Mouse (Mus musculus) kidney, adult 9 months (tissue): ENCODE measurements at regions not wholly inside any gene's neighbourhood (a gene's known extent, or its start where the extent isn't known, plus 50 kb on each side); places are given as distances from the start of the nearest gene placed in this dataset.

Experiments used
- DNase-seq: peaks from one replicate; pipeline ENCODE4 v3.0.0; 2022

DNA sequence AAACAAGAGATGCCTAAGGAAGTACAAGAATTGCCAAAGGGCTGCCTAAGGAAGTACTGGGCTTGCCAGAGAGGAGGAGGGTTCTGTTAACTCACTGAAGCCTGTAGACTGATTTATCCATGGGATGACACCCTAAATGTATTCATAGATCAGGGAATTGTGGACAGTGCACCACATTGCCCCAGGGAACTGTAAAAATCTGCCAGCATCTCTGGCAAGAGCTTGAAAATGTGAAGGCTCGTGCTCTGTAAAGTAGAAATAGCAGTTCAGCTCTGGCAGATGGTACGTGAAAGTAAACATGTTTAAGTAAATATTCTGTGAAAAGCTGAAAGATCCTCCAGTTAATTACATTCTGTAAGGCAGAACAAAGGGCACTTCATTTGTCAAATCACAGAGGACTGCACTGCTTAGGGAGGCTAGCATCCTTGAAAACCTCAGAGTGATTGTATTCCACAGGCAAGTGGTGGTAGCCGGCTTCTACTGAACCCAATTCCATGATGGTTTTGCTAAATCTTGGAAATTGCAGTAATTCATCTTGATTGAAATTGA is 445.9 kb upstream of the Grin3a start:
- no peak for DNase-seq

DNA sequence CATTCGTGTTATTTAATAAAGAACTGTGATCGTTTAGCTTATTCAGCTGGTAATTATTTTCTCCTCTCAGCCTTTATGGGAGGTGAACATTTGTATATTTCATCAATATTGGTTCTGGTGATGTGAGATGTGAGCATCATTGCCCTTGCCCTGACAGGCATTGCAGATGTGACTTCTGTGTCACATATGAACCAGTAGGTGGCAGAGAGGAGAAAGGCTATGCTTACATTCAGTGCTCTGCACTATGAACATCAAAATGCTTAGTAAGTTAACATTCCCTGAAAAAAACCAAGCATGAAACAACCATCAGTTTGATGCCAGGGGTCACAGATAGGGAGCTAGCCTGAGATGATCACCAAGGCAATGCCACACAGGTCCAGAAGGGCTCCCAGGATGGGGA is 441.1 kb upstream of the Grin3a start:
- no peak for DNase-seq

DNA sequence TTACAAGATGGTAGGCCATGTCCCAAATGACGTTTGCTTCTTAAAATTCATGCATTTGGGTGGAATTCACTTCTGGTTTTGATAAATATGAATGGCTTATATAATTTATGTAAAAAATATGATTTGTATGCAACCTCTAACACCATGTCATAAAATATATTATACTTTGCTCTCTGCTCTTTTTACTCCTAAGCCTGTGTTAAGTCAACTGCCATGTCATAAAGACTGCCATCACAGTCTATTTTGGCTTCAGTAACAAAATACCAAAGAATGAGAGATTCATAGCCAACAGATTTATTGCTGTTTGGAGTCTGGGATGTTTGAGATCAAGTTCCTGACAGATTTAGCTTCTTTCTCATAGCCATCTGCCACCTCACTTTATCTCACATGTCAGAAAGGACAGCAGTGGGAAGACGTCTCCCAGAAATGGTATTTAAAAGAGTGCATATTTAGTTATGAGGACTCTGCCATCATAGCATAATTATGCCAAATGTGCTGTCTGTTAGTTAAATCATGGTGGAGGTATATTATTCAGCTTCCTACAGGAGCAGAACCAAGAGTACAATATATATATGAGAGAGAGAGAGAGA is 413.6 kb upstream of the Grin3a start:
- DNase-seq = no peak

DNA sequence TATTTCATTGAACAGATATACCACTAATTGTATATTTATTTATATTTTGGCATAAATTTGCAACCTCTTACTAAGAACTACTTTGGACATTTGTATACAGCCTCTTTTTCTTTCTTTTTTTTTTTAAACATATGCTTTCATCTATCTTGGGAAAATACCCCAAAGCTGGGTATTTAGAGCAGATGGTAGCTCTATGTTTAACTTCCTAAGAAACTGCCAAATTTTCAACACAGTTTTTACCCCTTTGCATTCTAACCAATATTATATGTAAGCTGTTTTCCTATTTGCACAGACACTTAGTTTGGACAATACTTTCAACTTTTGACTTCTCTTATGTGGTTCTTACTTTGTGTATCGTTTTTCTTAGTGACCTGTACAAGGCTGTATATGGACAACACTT is 396.5 kb upstream of the Grin3a start:
- DNase-seq = no peak

DNA sequence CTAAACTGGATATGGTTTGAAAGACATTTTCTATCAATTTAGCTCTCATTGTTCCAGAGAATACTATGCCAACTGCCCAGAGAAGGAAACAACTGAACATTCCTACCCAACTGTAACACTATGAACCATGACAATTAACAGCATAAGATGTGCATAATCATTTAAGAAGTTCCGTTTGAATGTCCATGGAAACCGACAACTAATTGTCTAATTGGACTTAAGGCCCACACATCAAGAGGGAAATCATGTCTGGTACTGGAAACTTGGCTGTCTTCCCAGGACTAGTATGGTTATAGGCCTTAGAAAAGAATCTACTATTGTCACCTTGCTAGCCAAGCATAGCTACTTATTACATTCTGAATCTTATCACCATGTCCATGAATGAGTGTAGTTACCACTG is 395.4 kb upstream of the Grin3a start:
- no peak for DNase-seq

DNA sequence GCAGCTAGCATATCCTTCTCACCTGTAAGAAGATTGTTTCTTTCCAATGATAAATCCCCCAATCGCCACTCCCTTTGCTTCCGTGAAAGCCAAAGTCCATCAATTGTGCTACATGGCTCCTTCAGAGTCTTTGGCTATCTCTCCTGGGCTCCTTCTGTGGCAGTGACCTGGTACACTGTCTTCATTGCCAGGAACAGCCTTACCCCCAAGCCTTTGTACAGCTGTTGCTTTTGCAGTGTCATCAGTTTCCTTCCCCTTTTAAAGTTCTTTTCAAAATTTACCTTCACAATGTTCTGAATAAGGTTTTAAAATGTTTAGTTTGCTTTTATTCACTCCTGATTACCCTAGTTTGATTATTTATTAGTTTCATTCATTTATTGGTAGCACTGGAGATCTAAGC is 393.8 kb upstream of the Grin3a start:
- DNase-seq = no peak

DNA sequence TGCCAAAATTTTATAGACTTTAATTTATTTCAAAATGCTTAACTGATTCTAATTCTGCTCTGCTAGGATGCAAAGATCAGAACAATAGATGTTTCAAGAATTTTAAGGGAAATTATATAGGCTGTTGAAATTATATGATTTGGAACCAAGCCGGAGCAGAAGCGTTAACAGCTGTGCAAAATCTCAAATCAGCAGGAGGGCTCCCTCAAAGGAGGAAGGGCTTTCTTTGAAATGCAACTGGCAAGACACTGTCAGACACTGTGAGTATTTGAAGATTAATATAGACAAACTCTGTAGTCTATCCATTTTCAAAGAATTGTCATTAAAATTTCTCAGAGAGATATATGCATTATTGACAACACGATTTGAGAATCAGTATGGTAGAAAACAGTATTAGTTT is 389.9 kb upstream of the Grin3a start:
- DNase-seq = no peak

DNA sequence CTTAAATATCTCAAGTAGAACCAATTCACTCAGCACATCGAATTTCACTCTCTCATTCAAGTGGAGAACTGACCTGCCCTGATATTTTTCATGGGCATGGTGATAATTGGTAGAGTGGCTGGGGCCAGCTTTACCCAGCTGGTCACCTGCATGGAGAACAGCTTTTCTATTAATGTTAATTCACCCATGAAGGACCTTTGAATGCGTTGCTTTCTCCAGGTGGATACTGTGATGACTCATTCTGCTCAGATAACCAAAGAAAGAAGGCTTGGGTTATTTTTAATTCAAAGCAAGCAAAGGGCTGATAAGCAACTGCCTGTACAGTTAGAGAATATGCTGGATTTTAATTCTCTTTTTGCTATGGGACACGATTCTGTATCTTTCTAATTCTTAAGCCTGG is 357.8 kb upstream of the Grin3a start:
- no peak for DNase-seq

DNA sequence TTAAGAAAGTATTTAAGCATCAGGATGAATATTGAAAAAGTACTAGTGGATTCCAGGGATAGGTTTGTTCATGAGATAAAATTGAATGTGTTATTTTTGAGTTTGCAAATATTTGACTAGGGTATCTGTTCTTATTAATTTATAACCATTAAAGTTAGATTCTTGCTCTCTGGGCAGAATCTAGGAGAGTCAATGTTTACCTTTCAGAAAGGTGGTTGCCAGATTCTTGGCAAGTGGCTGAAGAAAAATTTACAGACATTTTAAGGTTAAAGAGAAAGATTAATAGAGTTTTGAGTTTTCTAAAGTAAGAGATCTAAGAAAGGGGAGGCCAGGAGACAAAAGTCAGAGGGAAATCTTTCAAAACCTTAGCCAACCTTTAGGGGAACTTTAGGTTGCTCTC is 331.7 kb upstream of the Grin3a start:
- DNase-seq = peak; percentile 70

DNA sequence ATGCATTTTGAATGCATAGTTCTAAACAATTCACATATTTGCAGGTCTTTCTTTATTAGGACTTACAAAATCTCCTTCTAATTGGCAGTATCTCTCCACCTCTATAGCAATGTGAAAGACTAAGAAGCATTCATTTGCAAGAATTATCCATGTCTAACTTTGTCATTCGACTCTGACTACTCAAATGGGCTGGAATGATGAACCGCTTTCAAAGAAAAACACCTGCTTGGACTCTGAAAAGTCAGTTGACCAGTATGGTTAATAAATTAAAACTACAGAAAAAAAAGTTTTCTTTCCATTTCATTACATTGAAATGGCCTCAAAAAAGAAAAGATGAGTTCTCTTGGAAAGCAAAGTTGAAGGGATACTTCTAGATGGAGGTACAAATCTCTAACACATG is 331.1 kb upstream of the Grin3a start:
- peak; percentile 53 for DNase-seq

DNA sequence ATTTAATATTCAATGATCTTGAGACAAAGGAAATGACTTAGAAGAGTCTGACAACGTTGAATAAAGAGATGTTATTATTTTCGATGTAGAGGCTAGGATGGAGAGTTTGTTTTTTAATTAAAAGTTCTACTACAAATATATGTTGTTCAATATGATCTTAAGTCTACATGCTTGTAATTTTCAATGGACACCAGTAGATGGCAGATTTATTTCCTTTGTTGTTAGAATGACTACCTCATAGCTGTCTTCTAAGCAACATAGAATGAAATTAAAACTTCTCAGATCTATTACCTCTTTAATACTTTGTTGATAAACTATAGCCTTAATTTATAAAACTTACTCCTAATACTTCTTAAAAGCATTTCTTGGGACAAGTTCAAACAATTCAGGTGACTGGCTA is 315.3 kb upstream of the Grin3a start:
- no peak for DNase-seq

DNA sequence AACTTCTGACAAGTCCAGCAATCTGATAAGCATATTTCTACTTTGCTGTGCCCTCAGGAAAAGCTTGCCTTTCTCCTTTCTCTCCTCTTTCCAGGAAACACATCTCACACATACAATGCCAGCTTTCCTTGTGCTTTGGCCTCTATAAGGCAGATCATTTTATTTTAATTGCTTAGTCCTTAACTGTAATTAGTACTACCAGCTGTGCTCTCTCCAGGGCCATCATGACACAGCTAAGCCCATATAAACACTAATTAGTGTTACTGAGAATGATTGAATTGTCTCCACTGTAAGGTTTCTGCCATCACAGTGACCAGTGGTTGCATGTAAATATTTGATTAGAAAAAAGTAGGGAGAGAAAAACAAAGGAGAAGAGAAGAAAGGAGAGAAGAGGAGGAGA is 300.4 kb upstream of the Grin3a start:
- no peak for DNase-seq

DNA sequence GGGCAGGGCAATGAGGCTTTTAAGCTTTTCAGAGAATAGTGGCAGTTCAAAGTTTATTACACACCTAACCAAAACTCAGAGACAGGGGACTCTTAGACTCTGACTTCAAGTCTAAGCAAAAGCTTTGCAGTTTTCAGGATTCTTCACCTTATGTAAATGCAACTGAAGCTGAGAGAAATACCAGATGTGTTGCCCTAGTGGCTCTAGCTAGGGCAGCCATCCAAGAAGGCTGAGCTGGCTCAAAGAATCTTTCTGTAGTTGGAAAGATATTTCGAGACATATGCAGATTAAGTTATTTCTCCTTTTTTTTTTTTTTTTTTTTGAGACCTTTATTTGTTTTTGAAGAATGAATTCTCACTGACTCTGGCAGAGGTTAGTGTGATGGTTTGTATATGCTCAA is 284.7 kb upstream of the Grin3a start:
- DNase-seq = no peak

DNA sequence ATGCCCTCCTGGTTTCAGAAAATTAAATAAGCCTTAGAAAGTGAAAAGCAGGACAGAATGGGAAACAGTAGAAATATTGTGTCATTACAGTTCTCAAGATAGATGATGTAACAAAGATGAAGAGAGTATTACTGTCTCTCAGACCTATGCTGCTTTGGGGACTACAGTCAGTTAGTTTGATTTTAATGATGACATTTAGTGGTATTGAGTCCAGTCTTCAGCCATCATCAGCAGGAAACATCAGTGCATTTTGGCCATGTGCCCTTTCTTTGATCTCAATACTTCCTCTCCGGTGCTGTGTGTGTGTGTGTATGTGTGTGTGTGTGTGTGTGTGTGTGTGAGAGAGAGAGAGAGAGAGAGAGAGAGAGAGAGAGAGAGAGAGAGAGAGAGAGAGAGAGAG is 261.0 kb upstream of the Grin3a start:
- DNase-seq = no peak

DNA sequence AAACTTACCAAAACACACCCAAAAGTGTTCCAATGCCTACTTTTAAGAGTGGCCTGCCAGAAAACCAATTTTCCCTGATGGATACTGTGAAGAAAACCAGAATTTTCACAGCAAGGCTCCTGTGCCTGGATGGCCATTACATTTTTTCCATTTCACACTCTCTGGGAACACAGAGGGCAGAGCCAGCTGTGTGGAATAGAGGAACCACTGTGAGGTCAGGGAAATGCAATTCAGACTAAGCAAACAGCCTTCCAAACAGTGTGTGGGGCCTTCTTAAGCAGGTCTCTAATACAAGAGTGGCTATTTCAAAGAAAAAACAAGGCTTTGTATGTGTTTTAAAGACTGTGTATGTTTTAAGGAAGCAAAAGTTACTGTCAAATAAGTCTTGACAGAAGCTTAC is 242.3 kb upstream of the Grin3a start:
- DNase-seq = no peak

DNA sequence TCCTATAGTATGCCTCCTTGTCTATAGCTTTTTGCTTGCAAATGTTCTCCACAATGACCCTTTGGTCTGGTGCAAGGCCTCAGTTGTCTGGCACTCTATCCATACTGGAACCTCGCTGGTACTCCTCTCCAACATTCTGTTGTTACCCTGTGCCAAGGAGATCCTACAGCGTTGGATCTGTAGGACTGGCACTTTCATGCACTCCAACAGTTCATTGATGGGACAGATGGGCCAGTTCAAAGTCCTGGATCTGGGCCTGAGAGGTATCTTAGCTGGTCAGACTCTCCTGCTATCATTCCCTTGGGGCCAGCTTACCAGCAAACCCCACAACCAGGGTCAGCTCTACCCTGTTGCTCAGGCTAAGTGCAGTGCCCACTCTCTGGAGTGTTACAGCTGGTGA is 241.1 kb upstream of the Grin3a start:
- no peak for DNase-seq

DNA sequence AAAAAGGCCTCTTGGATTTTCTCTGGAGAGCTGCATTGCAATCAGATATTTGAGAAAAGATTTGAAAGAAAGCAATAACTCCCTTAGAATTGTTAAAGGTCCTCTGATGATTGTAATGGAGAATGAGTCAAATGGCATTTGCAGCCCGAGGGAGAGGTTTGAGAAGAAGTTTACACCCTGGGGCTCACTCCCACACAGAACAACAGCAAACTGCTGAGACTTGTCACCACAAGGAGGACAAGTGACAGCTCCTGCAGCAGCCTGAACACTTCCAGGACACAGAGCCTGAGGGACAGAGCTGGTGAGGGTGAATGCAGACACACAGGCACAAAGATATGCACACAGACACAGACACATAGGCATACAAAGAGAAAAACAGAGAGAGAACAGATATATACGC is 210.0 kb upstream of the Grin3a start:
- DNase-seq = no peak

DNA sequence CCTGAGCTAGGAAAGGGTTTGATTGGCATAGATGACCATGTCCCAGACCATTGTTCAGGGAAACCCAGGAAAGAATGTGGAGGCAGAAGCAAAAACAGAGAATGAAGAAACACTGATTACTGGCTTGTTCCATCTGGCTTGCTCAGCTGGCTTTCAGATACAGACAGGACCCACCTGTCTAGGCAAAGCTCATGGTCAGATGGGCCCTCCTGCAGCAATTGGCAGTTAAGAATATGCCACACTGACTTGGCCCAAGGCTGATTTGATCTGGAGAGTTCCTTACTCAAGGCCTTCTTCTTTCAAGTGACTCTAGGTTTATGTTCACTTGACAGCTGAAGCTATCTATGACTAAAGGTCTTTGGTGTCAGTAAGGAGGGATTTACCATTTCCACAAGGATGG is 195.9 kb upstream of the Grin3a start:
- DNase-seq = no peak

DNA sequence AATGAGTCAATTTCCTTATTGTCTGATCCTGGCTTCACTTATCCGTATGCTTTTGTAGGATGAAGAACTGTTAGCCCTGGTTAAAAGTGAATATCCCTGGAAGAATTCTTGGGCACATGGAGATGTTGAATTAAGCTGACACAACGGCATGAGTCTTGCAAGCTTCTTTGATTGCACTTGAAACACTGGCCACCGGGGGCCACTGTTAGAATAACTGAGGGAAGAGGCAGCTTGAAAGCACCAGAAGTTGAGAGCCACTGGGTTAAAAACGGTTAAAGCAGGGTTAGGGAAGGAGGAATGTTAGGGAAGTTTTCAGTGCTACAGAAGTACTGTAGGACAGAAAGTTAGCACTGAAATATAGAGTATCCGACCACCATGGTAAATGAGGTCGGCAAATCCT is 190.5 kb upstream of the Grin3a start:
- DNase-seq = no peak

DNA sequence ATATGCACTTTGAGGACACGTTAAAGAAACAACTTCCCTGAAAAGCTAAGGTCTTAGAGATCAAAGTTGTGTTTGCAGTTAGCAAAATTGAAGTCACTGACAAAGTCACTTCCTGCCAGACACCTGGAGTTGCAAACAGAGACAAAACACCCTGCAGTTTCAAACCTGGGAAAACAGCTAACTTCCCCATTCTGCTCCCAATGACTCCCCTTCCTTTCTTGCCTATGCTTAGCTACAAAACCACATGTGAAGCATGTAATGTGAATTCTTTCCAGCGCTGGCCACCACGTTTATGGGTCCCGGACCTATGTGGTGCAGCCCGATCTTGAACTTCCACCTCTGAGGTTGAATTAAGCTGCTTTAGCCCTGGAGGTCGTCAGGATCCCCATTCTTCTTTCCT is 179.8 kb upstream of the Grin3a start:
- no peak for DNase-seq
